Mouse (Mus musculus): Measurements from ENCODE around the gene Stil. TPM values are rescaled to one million over a fixed set of nuclear protein-coding genes. Genes with fewer than 3 reads are reported as not detected.

Gene Stil
- total and polyA plus RNA-seq, 3 experiments: 0.13 to 0.58 (median 0.31) TPM

- DNase-seq: no peak
Observed at GRCm38 (mm10) chr4:115051245-115051644, 51.3 kb downstream of the Stil start.

- peak; percentile 81 for DNase-seq
Observed at GRCm38 (mm10) chr4:115052343-115053005, 52.5 kb downstream of the Stil start.

- no peak for DNase-seq
Observed at GRCm38 (mm10) chr4:115055044-115055443, 55.1 kb downstream of the Stil start.

- DNase-seq: no peak
Observed at GRCm38 (mm10) chr4:115055691-115056090, 55.7 kb downstream of the Stil start.

- DNase-seq: peak; percentile 71
Observed at GRCm38 (mm10) chr4:115056371-115056920, 56.5 kb downstream of the Stil start, which contains the start of gene Tal1. TSS of gene Tal1 (plus strand) at chr4:115056426.

- DNase-seq: peak; percentile 62
Observed at GRCm38 (mm10) chr4:115056921-115057673, 57.1 kb downstream of the Stil start.

- DNase-seq: no peak
Observed at GRCm38 (mm10) chr4:115057674-115058316, 57.8 kb downstream of the Stil start.

GRCm38 (mm10) chr4:115058317-115058761, 58.4 kb downstream of the Stil start:
- DNase-seq: no peak

- DNase-seq: no peak
Observed at GRCm38 (mm10) chr4:115058871-115059590, 59.1 kb downstream of the Stil start.

GRCm38 (mm10) chr4:115059871-115060270, 59.9 kb downstream of the Stil start:
- no peak for DNase-seq

GRCm38 (mm10) chr4:115060753-115061152, 60.8 kb downstream of the Stil start:
- no peak for DNase-seq

GRCm38 (mm10) chr4:115062540-115062874, 62.5 kb downstream of the Stil start:
- DNase-seq: no peak

GRCm38 (mm10) chr4:115062875-115063517, 63.0 kb downstream of the Stil start:
- peak; percentile 42 for DNase-seq

GRCm38 (mm10) chr4:115063518-115064239, 63.7 kb downstream of the Stil start:
- DNase-seq: no peak

- DNase-seq: no peak
Observed at GRCm38 (mm10) chr4:115071668-115072067, 71.7 kb downstream of the Stil start.

GRCm38 (mm10) chr4:115074789-115075188, 74.8 kb downstream of the Stil start:
- DNase-seq: no peak

- DNase-seq: no peak
Observed at GRCm38 (mm10) chr4:115075204-115075915, 75.4 kb downstream of the Stil start.

- no peak for DNase-seq
Observed at GRCm38 (mm10) chr4:115078892-115079820, 79.2 kb downstream of the Stil start.

GRCm38 (mm10) chr4:115079821-115080349, 79.9 kb downstream of the Stil start:
- no peak for DNase-seq

Measured in adrenal gland, adult 2 months (tissue).